ENCODE assay signal across 8 mouse cellular contexts in genomic region chr15:101374879-101375278, GRCm38 (mm10). TPM values are rescaled to one million over a fixed set of nuclear protein-coding genes. Genes with fewer than 3 reads are reported as not detected.
DNase-seq lines count a peak whose midpoint lies in the region; ATAC-seq and TF ChIP-seq lines count a peak whose summit lies in the region.

No protein-coding gene starts in this region.

- no peaks in the 10 kb centered on the region for H3K9me3 ChIP-seq in heart, embryonic 11.5 days (replicated peaks; ENCODE audit: control insufficient read depth, low read length)
- H3K9me3 ChIP-seq in kidney, embryonic 15.5 days (replicated peaks) = no peaks in the 10 kb centered on the region
- H3K9me3 ChIP-seq in hindbrain, embryonic 11.5 days (ENCODE audit: control insufficient read depth, low read length) = no peaks in the 10 kb centered on the region
- H3K9me3 ChIP-seq in forebrain, postnatal 0 days (ENCODE audit: low read length) = no peaks in the 10 kb centered on the region

- no peak for ATAC-seq in heart, embryonic 11.5 days (replicated peaks; ENCODE audit: insufficient number of reproducible peaks, low FRiP score, low TSS enrichment)
- ATAC-seq in common myeloid progenitor, adult 5-6 weeks (replicated peaks; ENCODE audit: low read depth, poor library complexity, severe bottlenecking) = peak; percentile 85
- ATAC-seq in kidney, embryonic 15.5 days (replicated peaks; ENCODE audit: low FRiP score) = no peak
- ATAC-seq in hindbrain, embryonic 11.5 days (ENCODE audit: low FRiP score) = no peak
- ATAC-seq in forebrain, postnatal 0 days = no peak

- H3K36me3 ChIP-seq in heart, embryonic 11.5 days (ENCODE audit: control insufficient read depth, insufficient read depth, low read length) = no peaks in the 10 kb centered on the region
- no peaks in the 10 kb centered on the region for H3K36me3 ChIP-seq in kidney, embryonic 15.5 days
- H3K36me3 ChIP-seq in hindbrain, embryonic 11.5 days (ENCODE audit: control insufficient read depth, insufficient read depth, low read length) = no peaks in the 10 kb centered on the region
- no peaks in the 10 kb centered on the region for H3K36me3 ChIP-seq in forebrain, postnatal 0 days (ENCODE audit: insufficient read depth)

- DNase-seq in heart, adult 18-20 months = peak; percentile 79 to 90
- peak; percentile 92 for DNase-seq in lung, postnatal 36 days
- no peak for DNase-seq in thymus, adult 18-20 months
- DNase-seq in hindbrain, embryonic 11.5 days (ENCODE audit: low spot score) = no peak
- no peak for DNase-seq in forebrain, postnatal 0 days

- H3K4me3 ChIP-seq in heart, embryonic 11.5 days (ENCODE audit: low read depth, low read length) = no peak overlapping the region
- H3K4me3 ChIP-seq in kidney, embryonic 15.5 days (replicated peaks) = no peak overlapping the region
- no peak overlapping the region for H3K4me3 ChIP-seq in hindbrain, embryonic 11.5 days (ENCODE audit: low read depth, low read length)
- no peak overlapping the region for H3K4me3 ChIP-seq in forebrain, postnatal 0 days (ENCODE audit: low read depth, low read length)

- H3K27me3 ChIP-seq in heart, embryonic 11.5 days (ENCODE audit: control insufficient read depth, insufficient read depth, low read length) = no peaks in the 10 kb centered on the region; the same call in 1 of the 2 replicates
- no peaks in the 10 kb centered on the region for H3K27me3 ChIP-seq in kidney, embryonic 15.5 days
- no peaks in the 10 kb centered on the region for H3K27me3 ChIP-seq in hindbrain, embryonic 11.5 days (ENCODE audit: control insufficient read depth, insufficient read depth, low read length)
- H3K27me3 ChIP-seq in forebrain, postnatal 0 days (ENCODE audit: insufficient read depth, low read length) = no peaks in the 10 kb centered on the region

- no peak overlapping the region for H3K9ac ChIP-seq in heart, embryonic 11.5 days (ENCODE audit: low read depth, low read length)
- no peak overlapping the region for H3K9ac ChIP-seq in kidney, embryonic 15.5 days
- no peak overlapping the region for H3K9ac ChIP-seq in hindbrain, embryonic 11.5 days (ENCODE audit: low read depth, low read length)
- no peak overlapping the region for H3K9ac ChIP-seq in forebrain, postnatal 0 days

- peaks cover 33% of the 10 kb centered on the region for H3K4me1 ChIP-seq in heart, embryonic 11.5 days (ENCODE audit: control insufficient read depth, insufficient read depth, low read length)
- peaks cover 68% of the 10 kb centered on the region for H3K4me1 ChIP-seq in kidney, embryonic 15.5 days
- no peaks in the 10 kb centered on the region for H3K4me1 ChIP-seq in hindbrain, embryonic 11.5 days (replicated peaks; ENCODE audit: control insufficient read depth, insufficient read depth, low read length)
- H3K4me1 ChIP-seq in forebrain, postnatal 0 days (ENCODE audit: insufficient read depth) = 0 out of 2 replicates have a peak, but pooled peaks cover 4% of the 10 kb centered on the region

- no peak overlapping the region for H3K27ac ChIP-seq in heart, embryonic 11.5 days (ENCODE audit: low read depth, low read length)
- H3K27ac ChIP-seq in kidney, embryonic 15.5 days = peak overlapping the region; percentile 72
- H3K27ac ChIP-seq in hindbrain, embryonic 11.5 days (ENCODE audit: low read depth, low read length) = no peak overlapping the region
- H3K27ac ChIP-seq in forebrain, postnatal 0 days (ENCODE audit: low read depth, low read length) = no peak overlapping the region

- TF ChIP-seq CTCF in forebrain, postnatal 0 days (IDR thresholded peaks at IDR 0.05; ENCODE audit: low read depth) = no peak

- WGBS in heart, embryonic 11.5 days (ENCODE audit: insufficient replicate concordance) = 51% methylated on average over 4 of the region's 4 CpGs
- 41% methylated on average over 4 of the region's 4 CpGs for WGBS in kidney, embryonic 15.5 days
- 70% methylated on average over 4 of the region's 4 CpGs for WGBS in hindbrain, embryonic 11.5 days
- 70% methylated on average over 4 of the region's 4 CpGs for WGBS in forebrain, postnatal 0 days

- H3K4me2 ChIP-seq in heart, embryonic 11.5 days = no peak overlapping the region
- no peak overlapping the region for H3K4me2 ChIP-seq in kidney, embryonic 15.5 days
- H3K4me2 ChIP-seq in hindbrain, embryonic 11.5 days (replicated peaks; ENCODE audit: low read depth, low read length) = no peak overlapping the region
- H3K4me2 ChIP-seq in forebrain, postnatal 0 days (ENCODE audit: low read depth) = no peak overlapping the region

RNA-seq across cellular contexts. Expression of gene Krt80, which starts 4.9 kb away (rescaled TPM):
- total RNA-seq in heart, adult 18-20 months (2021) = 1 to 10 TPM; 2.0 to 3.2 TPM
- polyA plus RNA-seq in heart, embryonic 11.5 days (2014; fragmentation: Nextera tagmentation; extraction: Ambion mirVana) = 2.5 and 2.8 TPM in 2 replicates
- total RNA-seq in common myeloid progenitor, adult 5-6 weeks (2017) = 1.5 and 1.7 TPM in 2 replicates
- 1.6 and 2.3 TPM in 2 replicates for polyA plus RNA-seq in kidney, embryonic 15.5 days (2015; fragmentation: Nextera tagmentation; extraction: Ambion mirVana)
- 0.09 TPM in 1 of 2 replicates, not detected in the other for polyA plus RNA-seq in hindbrain, embryonic 11.5 days (2014; fragmentation: Nextera tagmentation; extraction: Ambion mirVana)
- 0.29 TPM in 1 of 2 replicates, not detected in the other for total RNA-seq in forebrain, postnatal 0 days (2014; rRNA removed)
- polyA plus RNA-seq in forebrain, postnatal 0 days (2015; fragmentation: Nextera tagmentation; extraction: Ambion mirVana) = 0.16 and 0.23 TPM in 2 replicates

RNA-seq across cellular contexts. Expression of gene Krt7, which starts 36.0 kb away (rescaled TPM):
- total RNA-seq in heart, adult 18-20 months (2021) = 1 to 10 TPM; 1.9 to 4.1 TPM
- 23.8 and 25.8 TPM in 2 replicates for polyA plus RNA-seq in heart, embryonic 11.5 days (2014; fragmentation: Nextera tagmentation; extraction: Ambion mirVana)
- total RNA-seq in common myeloid progenitor, adult 5-6 weeks (2017) = 0.96 and 4.9 TPM in 2 replicates
- 69.4 and 73.4 TPM in 2 replicates for polyA plus RNA-seq in kidney, embryonic 15.5 days (2015; fragmentation: Nextera tagmentation; extraction: Ambion mirVana)
- polyA plus RNA-seq in hindbrain, embryonic 11.5 days (2014; fragmentation: Nextera tagmentation; extraction: Ambion mirVana) = 9.0 and 12.0 TPM in 2 replicates
- 0.29 and 0.31 TPM in 2 replicates for total RNA-seq in forebrain, postnatal 0 days (2014; rRNA removed)
- 0.24 and 0.47 TPM in 2 replicates for polyA plus RNA-seq in forebrain, postnatal 0 days (2015; fragmentation: Nextera tagmentation; extraction: Ambion mirVana)

Comparison
In these comparisons a context has a peak if more than half of its experiments do, and no peak if none do; other contexts are left out.
1. DNase-seq: peak in heart, adult 18-20 months (2 of 2) and lung, postnatal 36 days (single experiment); none in thymus, adult 18-20 months (0 of 2), hindbrain, embryonic 11.5 days (single experiment) and forebrain, postnatal 0 days (single experiment).